Mouse (Mus musculus) left cerebral cortex, adult 8-10 months (tissue): ENCODE data around the gene Hist1h2ah. TPM values are rescaled to one million over a fixed set of nuclear protein-coding genes. Genes with fewer than 3 reads are reported as not detected.

Source experiments
- microRNA-seq, 2 experiments: library from miRNA; unstranded; fragments of <30 nt; microRNA quantifications; one replicate each; pipeline ENCODE4 v1.2.0; 2022
- total RNA-seq, 4 experiments: library from RNA; stranded (reverse); gene quantifications; 2 replicates each; pipeline ENCODE4 v1.2.4; 2022

The Hist1h2ah gene
- total RNA-seq, 4 experiments from 2014 or later, result 15.3 to 27.1 (median 22.8) TPM; not detected in 1

Small RNA genes lying within 50 kb of the gene (microRNA-seq; reads per million reads assigned to microRNA genes)
- 0 reads per million in 2 experiments for gene Gm26300
- 0 reads per million in 2 experiments for gene Gm44390
- 0 reads per million in 2 experiments for gene Gm44486

Other genes starting within 250 kb of the Hist1h2ah start
- gene Hist1h2an, start 248.3 kb downstream of the Hist1h2ah start, total RNA-seq, result 1 to 10 TPM in 2 of 4 experiments, not detected in 2; 2.9 to 4.0 TPM
- gene Hist1h2bp, start 248.1 kb downstream of the Hist1h2ah start, total RNA-seq, result 10 to 100 TPM in 1 of 4 experiments, 1 to 10 TPM in 3; 6.0 to 11.4 (median 8.5) TPM
- 10 to 100 TPM; 26.3 to 44.6 (median 31.8) TPM for gene Hist1h2bq, start 225.4 kb downstream of the Hist1h2ah start, total RNA-seq
- 10 to 100 TPM in 3 of 4 experiments, not detected in 1; 14.7 to 30.0 (median 20.1) TPM for gene Hist1h2ao, start 225.1 kb downstream of the Hist1h2ah start, total RNA-seq
- gene Hist1h4m, start 223.8 kb downstream of the Hist1h2ah start, total RNA-seq, result 100 to 1,000 TPM; 177 to 265 (median 220) TPM
- 10 to 100 TPM; 31.1 to 87.2 (median 44.3) TPM for gene Hist1h4n, start 203.4 kb downstream of the Hist1h2ah start, total RNA-seq
- 10 to 100 TPM in 2 of 4 experiments, 1 to 10 TPM in 1, not detected in 1; 7.5 to 39.9 (median 17.1) TPM for gene Hist1h2ap, start 202.1 kb downstream of the Hist1h2ah start, total RNA-seq
- 10 to 100 TPM; 26.6 to 43.8 (median 31.6) TPM for gene Hist1h2br, start 201.8 kb downstream of the Hist1h2ah start, total RNA-seq
- gene Zfp184, start 90.5 kb downstream of the Hist1h2ah start, total RNA-seq, result 1 to 10 TPM; 2.4 to 4.1 (median 3.3) TPM
- gene Pom121l2, start 54.4 kb downstream of the Hist1h2ah start, total RNA-seq, result not detected
- gene Prss16, start 25.8 kb downstream of the Hist1h2ah start, total RNA-seq, result 1 to 10 TPM in 3 of 4 experiments, under 1 TPM in 1; 0.33 to 1.3 (median 1.0) TPM
- 10 to 100 TPM in 3 of 4 experiments, 1 to 10 TPM in 1; 3.0 to 13.9 (median 10.7) TPM for gene Hist1h2bk, start 302 bp upstream of the Hist1h2ah start, total RNA-seq
- gene Hist1h4i, start 5.8 kb upstream of the Hist1h2ah start, total RNA-seq, result 10 to 100 TPM; 62.0 to 71.0 (median 68.4) TPM
- gene Hist1h2ag, start 7.4 kb upstream of the Hist1h2ah start, total RNA-seq, result 10 to 100 TPM in 3 of 4 experiments, 1 to 10 TPM in 1; 9.0 to 26.2 (median 21.0) TPM
- 10 to 100 TPM in 2 of 4 experiments, 1 to 10 TPM in 2; 7.2 to 11.6 (median 10.4) TPM for gene Hist1h2bj, start 7.6 kb upstream of the Hist1h2ah start, total RNA-seq
- not detected for gene Vmn1r188, start 48.9 kb upstream of the Hist1h2ah start, total RNA-seq
- not detected for gene Vmn1r189, start 70.3 kb upstream of the Hist1h2ah start, total RNA-seq
- not detected for gene Vmn1r191, start 148.4 kb upstream of the Hist1h2ah start, total RNA-seq
- gene Vmn1r192, start 155.6 kb upstream of the Hist1h2ah start, total RNA-seq, result not detected
- not detected for gene Vmn1r193, start 187.6 kb upstream of the Hist1h2ah start, total RNA-seq
- not detected for gene Vmn1r194, start 208.6 kb upstream of the Hist1h2ah start, total RNA-seq
- gene Vmn1r195, start 235.0 kb upstream of the Hist1h2ah start, total RNA-seq, result not detected